Mouse (Mus musculus) limb, embryonic 14.5 days (tissue): ENCODE results near the gene Litaf. TPM values are rescaled to one million over a fixed set of nuclear protein-coding genes. Genes with fewer than 3 reads are reported as not detected.

Experiments
- ATAC-seq: fragments of 200-750 bp; cut with Nextera tagmentation; 2 replicates; pipeline ENCODE4 v1.8.0; 2017; ENCODE audit warnings: low read depth, moderate number of reproducible peaks, moderate TSS enrichment; ENCODE audit not compliant: low FRiP score
- DNase-seq: peaks from one replicate; pipeline ENCODE4 v3.0.0-alpha.2; 2015; ENCODE audit warnings: low spot score
- H3K27ac ChIP-seq: fragments of 300-500 bp; sonication (generic); replicated peaks from 2 replicates; pipeline ENCODE4 v1.5.1; 2014; ENCODE audit warnings: low read depth, mild to moderate bottlenecking, low read length, moderate library complexity, mixed read lengths
- H3K27me3 ChIP-seq: fragments of 300-500 bp; sonication (generic); 2 replicates; pipeline ENCODE4 v1.6.1; 2014; ENCODE audit warnings: low read length, mixed read lengths; ENCODE audit not compliant: control insufficient read depth, insufficient read depth
- H3K36me3 ChIP-seq: fragments of 300-500 bp; sonication (generic); 2 replicates; pipeline ENCODE4 v1.6.1; 2014; ENCODE audit warnings: mild to moderate bottlenecking, low read length, moderate library complexity, mixed read lengths; ENCODE audit not compliant: control insufficient read depth, insufficient read depth
- H3K4me1 ChIP-seq: fragments of 300-500 bp; sonication (generic); 2 replicates; pipeline ENCODE4 v1.6.1; 2014; ENCODE audit warnings: antibody characterized with exemption, low read length, mixed read lengths; ENCODE audit not compliant: control insufficient read depth, insufficient read depth
- H3K4me2 ChIP-seq: fragments of 300-500 bp; sonication (generic); replicated peaks from 2 replicates; pipeline ENCODE4 v1.6.1; 2014; ENCODE audit warnings: low read depth, mild to moderate bottlenecking, low read length, moderate library complexity; ENCODE audit not compliant: severe bottlenecking
- H3K4me3 ChIP-seq: fragments of 300-500 bp; sonication (generic); replicated peaks from 2 replicates; pipeline ENCODE4 v1.5.1; 2014; ENCODE audit warnings: low read length
- H3K9ac ChIP-seq: fragments of 300-500 bp; sonication (generic); 2 replicates; pipeline ENCODE4 v1.6.1; 2014; ENCODE audit warnings: mild to moderate bottlenecking, low read depth, low read length, moderate library complexity; ENCODE audit not compliant: severe bottlenecking
- H3K9me3 ChIP-seq: fragments of 300-500 bp; sonication (generic); 2 replicates; pipeline ENCODE4 v1.6.1; 2016; ENCODE audit warnings: low read length; ENCODE audit not compliant: control insufficient read depth
- POLR2A ChIP-seq: fragments of 200-500 bp; IDR thresholded peaks from 2 replicates; pipeline ENCODE4 v1.8.0; 2012; ENCODE audit warnings: inconsistent platforms, mild to moderate bottlenecking, moderate library complexity, borderline replicate concordance; ENCODE audit not compliant: insufficient read depth, insufficient read length; ENCODE audit errors: extremely low read depth
- WGBS: fragments of 180-500 bp; shearing (Covaris S2); extraction: QIAGEN DNeasy Blood & Tissue Kit; methylation state at CpG from one replicate; pipeline ENCODE4 v1.1.7; 2014; 5-methylcytosine and 5-hydroxymethylcytosine counted together
- polyA plus RNA-seq, 2 experiments: library from polyadenylated mRNA; depleted of rRNA in 1 of 2; stranded (reverse) in 1 of 2; unstranded in 1 of 2; fragments of >200 nt; fragmentation: Nextera tagmentation in 1 of 2; extraction: Ambion mirVana in 1 of 2; gene quantifications; 2 replicates each; pipeline versions ENCODE4 v1.2.1 to v1.2.3; 2012 to 2014

Litaf gene
- polyA plus RNA-seq, 2 experiments, result 79.8 to 103 TPM

GRCm38 (mm10) chr16:10998224-10998623 lies 67.7 kb downstream of the Litaf start:
- Histone ChIP-seq H3K4me2 (no peak overlapping the region), H3K36me3 (no peaks in the 10 kb centered on the region), H3K9ac (no peak overlapping the region), H3K27me3 (no peaks in the 10 kb centered on the region), H3K4me3 (no peak overlapping the region), H3K4me1 (no peaks in the 10 kb centered on the region), H3K9me3 (no peaks in the 10 kb centered on the region), H3K27ac (no peak overlapping the region)
- ATAC-seq, result no peak
- 77% methylated on average over 9 of the region's 9 CpGs for WGBS
- DNase-seq, result no peak
- no peak for TF ChIP-seq POLR2A

DNA sequence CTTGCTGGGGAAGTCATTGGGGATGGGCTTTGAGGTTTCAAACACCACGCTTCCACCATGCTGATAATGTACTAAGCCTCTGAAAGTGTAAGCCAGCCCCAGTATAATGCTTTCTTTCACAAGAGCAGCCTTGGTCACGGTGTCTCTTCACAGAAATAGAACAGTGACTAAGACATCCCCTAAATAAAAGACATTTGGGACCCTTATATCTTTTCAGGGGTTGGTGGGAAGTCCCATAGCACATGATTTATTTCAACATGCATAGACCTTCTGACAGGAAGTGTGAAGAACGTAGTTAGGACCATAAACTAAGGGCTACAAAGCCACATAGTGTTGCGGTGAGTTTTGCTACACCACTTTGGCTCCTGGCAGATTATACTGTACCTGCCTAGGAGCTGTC lies 69.4 kb downstream of the Litaf start:
- ATAC-seq (no peak), DNase-seq (no peak)
- H3K27ac ChIP-seq, result no peak overlapping the region
- H3K4me1 ChIP-seq, result no peaks in the 10 kb centered on the region
- TF ChIP-seq POLR2A, result no peak
- no peaks in the 10 kb centered on the region for H3K36me3 ChIP-seq
- H3K9ac ChIP-seq, result no peak overlapping the region
- no peak overlapping the region for H3K4me2 ChIP-seq
- H3K27me3 ChIP-seq, result no peaks in the 10 kb centered on the region
- WGBS, result 85% methylated on average over 4 of the region's 4 CpGs
- H3K9me3 ChIP-seq, result no peaks in the 10 kb centered on the region
- no peak overlapping the region for H3K4me3 ChIP-seq

GRCm38 (mm10) chr16:10993032-10993744 lies 72.8 kb downstream of the Litaf start:
- Histone ChIP-seq H3K9me3 (peaks cover 11% of the 10 kb centered on the region), H3K27me3 (no peaks in the 10 kb centered on the region), H3K36me3 (peaks cover 7% of the 10 kb centered on the region; the same call in 1 of the 2 replicates), H3K9ac (peak overlapping the region; percentile 80), H3K4me2 (peak overlapping the region; percentile 73), H3K27ac (peak overlapping the region; percentile 87), H3K4me3 (peak overlapping the region; percentile 86), H3K4me1 (no peaks in the 10 kb centered on the region)
- DNase-seq, result peak; percentile 95
- peak; percentile 96 for ATAC-seq
- TF ChIP-seq POLR2A, result peak; percentile 45; the same call in 1 of the 2 replicates
- 5% methylated on average over 33 of the region's 35 CpGs for WGBS

DNA sequence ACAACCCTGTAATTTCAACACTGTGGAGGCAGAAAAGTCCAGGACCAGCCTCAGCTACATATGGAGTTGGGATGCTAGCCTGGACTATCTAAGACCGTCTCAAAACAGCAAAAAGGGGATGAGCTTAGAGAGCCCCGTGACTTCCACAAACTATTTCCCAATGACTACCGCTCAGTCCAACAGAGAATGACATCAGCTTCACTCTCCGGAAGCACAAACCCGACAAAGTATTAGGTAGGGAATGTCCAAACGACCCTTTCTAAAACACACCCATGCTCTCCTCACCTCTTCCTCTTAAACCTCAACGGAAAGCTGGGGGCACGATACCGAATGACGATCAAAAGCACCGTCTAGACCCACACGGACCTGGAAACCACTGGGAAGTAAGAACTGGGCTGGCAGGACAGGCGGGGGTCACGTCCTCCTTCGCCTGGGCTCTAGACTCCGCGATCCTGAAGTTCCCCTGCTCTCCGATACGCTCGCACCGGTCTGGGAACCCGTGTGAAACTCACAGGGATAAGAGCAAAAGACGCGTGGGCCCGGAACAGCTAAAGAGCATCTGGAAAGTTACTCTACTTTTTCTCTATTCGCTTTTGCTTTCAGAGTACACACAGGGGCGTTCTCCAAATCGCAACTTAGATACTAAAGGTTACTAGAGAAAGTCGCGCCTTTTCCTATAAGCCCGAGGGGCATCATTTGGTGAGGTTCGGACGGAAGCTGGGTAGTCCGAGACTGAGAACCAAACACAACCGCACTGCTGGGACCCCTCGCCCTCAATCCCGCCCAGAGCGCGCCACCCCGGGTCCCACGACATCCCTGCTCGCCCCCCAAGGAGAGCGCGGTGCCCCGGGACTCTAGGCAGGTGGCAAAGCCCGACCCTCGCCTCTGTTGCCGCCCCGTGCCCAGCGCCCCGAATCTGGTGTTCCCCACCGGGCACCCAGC lies 73.6 kb downstream of the Litaf start:
- Histone ChIP-seq H3K27me3 (no peaks in the 10 kb centered on the region), H3K9ac (peak overlapping the region; percentile 80), H3K36me3 (peaks cover 7% of the 10 kb centered on the region; the same call in 1 of the 2 replicates), H3K4me3 (peak overlapping the region; percentile 86), H3K4me2 (peak overlapping the region; percentile 73), H3K4me1 (no peaks in the 10 kb centered on the region), H3K9me3 (peaks cover 11% of the 10 kb centered on the region), H3K27ac (peak overlapping the region; percentile 87)
- TF ChIP-seq POLR2A, result no peak
- WGBS, result 1% methylated on average over 52 of the region's 52 CpGs
- peak; percentile 53 for DNase-seq
- peak; percentile 47 for ATAC-seq

DNA sequence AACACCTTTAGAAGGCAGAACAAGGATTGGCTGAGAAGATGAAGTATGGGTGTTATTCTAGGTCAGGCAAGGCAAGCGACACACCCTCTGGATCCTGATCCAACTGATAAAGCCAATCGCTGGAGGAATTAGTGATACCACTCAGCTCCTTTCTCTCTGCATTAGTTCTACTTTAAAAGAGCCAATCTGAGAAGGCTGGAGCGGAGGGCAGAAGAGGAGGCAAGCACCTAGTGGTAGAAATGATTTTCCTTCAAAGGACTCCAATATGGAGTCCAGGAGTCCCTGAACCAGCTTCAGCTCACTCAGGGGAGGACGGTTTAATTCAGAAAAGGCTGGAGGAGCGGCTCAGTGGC lies 74.2 kb downstream of the Litaf start:
- Histone ChIP-seq H3K27me3 (no peaks in the 10 kb centered on the region), H3K36me3 (peaks cover 7% of the 10 kb centered on the region; the same call in 1 of the 2 replicates), H3K4me3 (peak overlapping the region; percentile 86), H3K4me2 (peak overlapping the region; percentile 73), H3K4me1 (no peaks in the 10 kb centered on the region), H3K9me3 (peaks cover 11% of the 10 kb centered on the region), H3K27ac (no peak overlapping the region), H3K9ac (peak overlapping the region; percentile 80)
- ATAC-seq (no peak), DNase-seq (no peak)
- no peak for TF ChIP-seq POLR2A
- WGBS, result 55% methylated on average over 5 of the region's 5 CpGs
